Mouse (Mus musculus) layer of hippocampus, adult 2 months (tissue): ENCODE data around the gene Btg1. TPM values are rescaled to one million over a fixed set of nuclear protein-coding genes. Genes with fewer than 3 reads are reported as not detected.

Experiments used
- DNase-seq, 2 experiments: peaks; one replicate each; pipeline ENCODE4 v3.0.0; 2022; ENCODE audit warnings: low spot score in 2 of 2
- H3K27ac ChIP-seq: fragments of 200-600 bp; 2 replicates; pipeline ENCODE4 v1.8.1; 2022
- H3K4me3 ChIP-seq: fragments of 200-600 bp; 2 replicates; pipeline ENCODE4 v1.8.1; 2022; ENCODE audit warnings: mild to moderate bottlenecking
- CTCF ChIP-seq: fragments of 200-600 bp; conservative IDR thresholded peaks from 2 replicates; pipeline ENCODE4 v1.8.1; 2022; ENCODE audit warnings: antibody characterized with exemption, mild to moderate bottlenecking, moderate library complexity
- total RNA-seq, 2 experiments: library from RNA; stranded (reverse); gene quantifications; 2 replicates each; pipeline ENCODE4 v1.2.3; 2021

Btg1 gene
- total RNA-seq, 2 experiments from 2014 or later, result 42.6 to 58.0 TPM

- no peak for DNase-seq
- Histone ChIP-seq H3K27ac (peak overlapping the region; percentile 14; the same call in 1 of the 2 replicates), H3K4me3 (no peak overlapping the region)
- no peak for TF ChIP-seq CTCF
These were observed 11.5 kb downstream of the Btg1 start for GRCm38 (mm10) chr10:96628100-96628912.

GRCm38 (mm10) chr10:96628913-96629199, 12.1 kb downstream of the Btg1 start:
- TF ChIP-seq CTCF, result no peak
- Histone ChIP-seq H3K4me3 (no peak overlapping the region), H3K27ac (peak overlapping the region; percentile 14; the same call in 1 of the 2 replicates)
- no peak for DNase-seq

DNA sequence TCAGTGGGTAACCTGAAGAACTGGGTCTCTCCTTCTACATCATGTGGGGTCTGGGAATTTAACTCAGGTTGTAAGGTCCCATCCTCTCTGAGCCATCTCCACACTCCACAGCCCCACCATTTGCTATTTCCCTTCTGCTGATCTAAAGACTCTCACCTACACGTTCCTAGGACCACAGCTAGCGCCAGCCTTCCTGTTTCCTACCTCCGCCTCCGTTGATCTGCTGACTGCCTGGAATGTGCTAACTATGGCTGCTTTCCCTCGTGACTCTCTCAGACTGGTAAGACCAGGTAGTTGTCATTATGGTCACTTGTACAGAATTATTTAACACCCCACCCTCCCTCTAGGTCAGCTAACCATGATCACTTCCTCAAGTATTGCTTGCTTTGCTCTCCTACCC, 13.3 kb downstream of the Btg1 start:
- no peak for TF ChIP-seq CTCF
- no peak for DNase-seq
- Histone ChIP-seq H3K27ac (no peak overlapping the region), H3K4me3 (no peak overlapping the region)

DNA sequence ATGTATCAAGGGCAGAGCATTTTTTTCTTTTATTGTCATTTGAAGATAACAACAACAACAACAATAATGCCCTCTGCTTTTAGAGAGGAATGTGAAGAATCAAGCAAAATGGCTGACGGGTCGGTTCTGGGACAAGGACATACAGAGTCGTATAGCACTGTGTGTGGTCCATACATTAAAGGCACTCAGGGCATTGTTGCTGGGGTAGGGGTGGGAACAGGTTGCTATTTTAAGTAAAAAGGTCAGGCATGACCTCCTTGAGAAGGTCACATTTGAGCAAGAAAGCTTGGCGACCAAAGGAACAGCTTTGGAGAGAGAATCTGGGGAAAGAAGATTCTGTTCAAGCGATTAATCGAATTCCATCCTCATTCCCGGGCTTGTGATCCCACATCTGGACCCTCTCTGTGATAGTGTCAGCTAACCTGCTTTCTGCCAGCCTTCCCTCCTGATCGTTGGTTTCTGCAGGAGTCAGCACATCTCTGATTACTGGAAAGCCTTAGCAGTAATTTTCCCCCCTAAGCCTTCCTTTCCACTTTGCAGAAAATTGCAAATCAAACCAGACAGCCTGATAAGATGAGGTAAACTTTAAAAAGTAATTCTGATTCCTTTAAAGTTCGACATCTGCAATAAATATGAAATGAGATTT, 14.4 kb downstream of the Btg1 start:
- H3K4me3 ChIP-seq, result no peak overlapping the region
- no peak for TF ChIP-seq CTCF
- DNase-seq, result no peak
- no peak overlapping the region for H3K27ac ChIP-seq

DNA sequence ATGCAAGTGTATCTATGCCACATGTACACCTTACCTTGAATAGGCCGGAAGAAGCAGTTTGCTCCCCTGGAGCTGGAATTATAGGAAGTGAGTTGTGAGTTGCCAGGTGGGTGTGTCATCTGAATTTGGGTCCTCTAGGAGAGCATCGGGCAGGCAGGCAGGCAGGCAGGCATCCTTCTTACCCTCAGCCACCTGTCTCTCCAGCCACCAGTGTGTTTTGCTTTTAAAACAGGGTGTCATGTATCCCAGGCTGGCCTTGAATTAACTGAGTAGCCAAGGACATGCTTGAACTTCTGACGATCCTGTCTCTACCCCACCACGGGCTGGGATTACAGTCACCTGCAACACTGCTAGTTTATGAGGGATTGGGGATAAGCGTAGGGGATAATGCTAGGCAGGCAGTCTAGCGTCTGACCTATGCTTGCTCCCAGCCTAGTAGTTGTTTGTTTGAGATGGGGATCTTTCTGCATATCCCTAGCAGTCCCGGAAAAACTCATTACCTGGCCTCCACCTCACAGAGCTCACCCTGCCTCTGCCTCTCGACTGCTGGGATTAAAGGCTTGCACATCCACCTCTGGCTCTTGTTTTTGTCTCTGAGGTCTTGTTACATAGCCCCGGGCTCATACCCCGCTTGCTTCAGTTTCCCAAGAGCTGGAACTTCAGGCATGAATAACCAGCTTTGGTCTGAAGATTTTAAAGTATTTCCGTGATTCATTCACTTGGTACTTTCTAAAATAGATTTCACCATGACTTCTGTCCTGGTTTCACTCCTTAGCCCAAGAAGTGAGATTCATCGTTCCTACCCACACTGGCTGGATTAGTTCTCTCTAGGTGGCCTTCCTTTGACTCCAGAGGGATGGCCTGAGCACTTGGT, 15.7 kb downstream of the Btg1 start:
- TF ChIP-seq CTCF, result no peak
- Histone ChIP-seq H3K4me3 (no peak overlapping the region), H3K27ac (no peak overlapping the region; the same call in 1 of the 2 replicates)
- DNase-seq, result no peak

GRCm38 (mm10) chr10:96633145-96633516, 16.3 kb downstream of the Btg1 start:
- Histone ChIP-seq H3K27ac (no peak overlapping the region; the same call in 1 of the 2 replicates), H3K4me3 (no peak overlapping the region)
- no peak for DNase-seq
- no peak for TF ChIP-seq CTCF

- Histone ChIP-seq H3K27ac (no peak overlapping the region), H3K4me3 (no peak overlapping the region)
- no peak for TF ChIP-seq CTCF
- DNase-seq, result no peak
These were observed 18.7 kb downstream of the Btg1 start for GRCm38 (mm10) chr10:96635472-96635871.

GRCm38 (mm10) chr10:96638477-96638876, 21.7 kb downstream of the Btg1 start:
- DNase-seq, result no peak
- TF ChIP-seq CTCF, result no peak
- H3K4me3 ChIP-seq, result no peak overlapping the region
- no peak overlapping the region for H3K27ac ChIP-seq

DNA sequence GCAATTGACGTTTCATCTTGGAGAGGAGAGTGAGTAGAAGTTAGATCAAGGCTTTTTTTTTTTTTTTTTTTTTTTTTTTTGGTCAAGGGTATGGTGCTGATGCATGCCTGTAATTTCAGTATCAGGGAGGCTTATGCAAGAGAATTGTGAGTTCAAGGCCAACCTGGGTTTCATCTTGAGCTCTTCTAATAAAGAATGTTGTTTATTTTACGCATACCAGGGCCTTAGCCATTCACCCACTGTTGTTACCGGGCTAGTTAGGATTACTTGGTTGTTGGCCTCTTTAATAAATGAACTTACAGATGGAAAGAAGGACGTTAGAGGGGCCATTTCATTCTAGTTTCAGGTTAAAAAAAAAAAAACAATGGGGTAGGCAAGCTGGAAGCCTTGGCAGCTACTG, 25.2 kb downstream of the Btg1 start:
- DNase-seq, result no peak
- TF ChIP-seq CTCF, result no peak
- H3K4me3 ChIP-seq, result no peak overlapping the region
- no peak overlapping the region for H3K27ac ChIP-seq

DNA sequence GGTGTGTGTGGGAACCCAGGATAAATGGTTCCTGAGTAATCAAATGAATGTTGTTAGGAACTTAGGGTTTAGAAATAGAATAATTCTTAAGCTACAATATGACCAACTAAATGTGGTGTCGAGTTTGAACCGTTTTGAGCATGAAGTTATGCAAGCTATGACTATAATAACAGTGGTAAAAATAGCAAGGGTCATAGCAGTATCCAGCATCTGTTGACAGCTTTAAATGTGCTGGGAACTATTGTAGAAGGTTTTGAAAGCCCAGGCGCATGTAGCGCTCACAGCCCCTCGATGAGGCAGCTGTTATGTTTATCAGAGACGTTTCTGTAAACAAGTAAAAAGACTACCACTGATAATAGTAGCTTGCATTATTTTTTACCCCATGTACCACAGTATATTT, 25.9 kb downstream of the Btg1 start:
- no peak overlapping the region for H3K4me3 ChIP-seq
- no peak for DNase-seq
- H3K27ac ChIP-seq, result peak overlapping the region; percentile 44; the same call in 1 of the 2 replicates
- TF ChIP-seq CTCF, result no peak

GRCm38 (mm10) chr10:96645183-96645582, 28.4 kb downstream of the Btg1 start:
- Histone ChIP-seq H3K27ac (no peak overlapping the region), H3K4me3 (no peak overlapping the region)
- TF ChIP-seq CTCF, result no peak
- no peak for DNase-seq

GRCm38 (mm10) chr10:96646024-96646866, 29.4 kb downstream of the Btg1 start:
- peak overlapping the region; percentile 35 for H3K4me3 ChIP-seq

More at GRCm38 (mm10) chr10:96646024-96646866, 29.4 kb downstream of the Btg1 start:
- DNase-seq, result peak; percentile 41 to 61
- TF ChIP-seq CTCF, result no peak
- H3K27ac ChIP-seq, result peak overlapping the region; percentile 74
